ENCODE assay signal across 23 mouse cellular contexts in genomic region chr19:58441785-58442184, GRCm38 (mm10). TPM values are rescaled to one million over a fixed set of nuclear protein-coding genes. Genes with fewer than 3 reads are reported as not detected.
DNase-seq lines count a peak whose midpoint lies in the region; ATAC-seq and TF ChIP-seq lines count a peak whose summit lies in the region.
"Had no signal": no experiment of that assay in that cellular context is flagged by ENCODE, and none has a peak within 500 bp of the region (broad histone marks: within the 10 kb centered on the region; RNA-seq: fewer than 3 reads in every experiment).

No protein-coding gene starts in this region.

- H3K4me1 ChIP-seq in hindbrain, embryonic 12.5 days = peaks cover 43% of the 10 kb centered on the region
- peaks cover 54% of the 10 kb centered on the region for H3K4me1 ChIP-seq in hindbrain, embryonic 10.5 days (replicated peaks)
- H3K4me1 ChIP-seq in neural tube, embryonic 11.5 days (ENCODE audit: control insufficient read depth, insufficient read depth, low read length) = peaks cover 33% of the 10 kb centered on the region
- peaks cover 48% of the 10 kb centered on the region for H3K4me1 ChIP-seq in neural tube, embryonic 15.5 days
- H3K4me1 ChIP-seq in liver, embryonic 13.5 days (replicated peaks) = peaks cover 9% of the 10 kb centered on the region
- H3K4me1 ChIP-seq in liver, postnatal 0 days (ENCODE audit: insufficient read depth) = peaks cover 12% of the 10 kb centered on the region
- H3K4me1 ChIP-seq in thymus, adult 2 months (replicated peaks; ENCODE audit: control insufficient read depth, insufficient read depth, low read length) = peaks cover 7% of the 10 kb centered on the region

- 0 out of 2 replicates have a peak, but pooled peaks cover under 1% of the 10 kb centered on the region for H3K36me3 ChIP-seq in hindbrain, embryonic 12.5 days
- peaks cover 4% of the 10 kb centered on the region; the same call in 1 of the 2 replicates for H3K36me3 ChIP-seq in hindbrain, embryonic 10.5 days
- no peaks in the 10 kb centered on the region; the same call in 1 of the 2 replicates for H3K36me3 ChIP-seq in neural tube, embryonic 11.5 days (ENCODE audit: control insufficient read depth, insufficient read depth, low read length)
- H3K36me3 ChIP-seq in neural tube, embryonic 15.5 days = no peaks in the 10 kb centered on the region
- no peaks in the 10 kb centered on the region for H3K36me3 ChIP-seq in liver, embryonic 13.5 days
- H3K36me3 ChIP-seq in liver, postnatal 0 days (replicated peaks; ENCODE audit: insufficient read depth, low read length) = no peaks in the 10 kb centered on the region
- H3K36me3 ChIP-seq in thymus, adult 2 months (ENCODE audit: control insufficient read depth, insufficient read depth, low read length) = no peaks in the 10 kb centered on the region
- H3K36me3 ChIP-seq: embryonic facial prominence, embryonic 12.5 days; forebrain, embryonic 12.5 days; heart, embryonic 10.5 days had no signal

- TF ChIP-seq EP300 in liver, postnatal 0 days (IDR thresholded peaks at IDR 0.05; ENCODE audit: low read depth) = no peak

- H3K9me3 ChIP-seq in hindbrain, embryonic 12.5 days (replicated peaks) = no peaks in the 10 kb centered on the region
- no peaks in the 10 kb centered on the region for H3K9me3 ChIP-seq in hindbrain, embryonic 10.5 days
- no peaks in the 10 kb centered on the region for H3K9me3 ChIP-seq in neural tube, embryonic 11.5 days (ENCODE audit: control insufficient read depth, low read length)
- H3K9me3 ChIP-seq in neural tube, embryonic 15.5 days (replicated peaks) = no peaks in the 10 kb centered on the region
- H3K9me3 ChIP-seq in liver, embryonic 13.5 days (replicated peaks) = no peaks in the 10 kb centered on the region
- H3K9me3 ChIP-seq in liver, postnatal 0 days (ENCODE audit: low read length) = no peaks in the 10 kb centered on the region
- H3K9me3 ChIP-seq: embryonic facial prominence, embryonic 12.5 days; forebrain, embryonic 12.5 days; heart, embryonic 10.5 days had no signal

- no peak overlapping the region for H3K4me3 ChIP-seq in hindbrain, embryonic 12.5 days
- no peak overlapping the region for H3K4me3 ChIP-seq in hindbrain, embryonic 10.5 days
- no peak overlapping the region for H3K4me3 ChIP-seq in neural tube, embryonic 11.5 days (ENCODE audit: low read depth, low read length)
- no peak overlapping the region for H3K4me3 ChIP-seq in neural tube, embryonic 15.5 days (replicated peaks)
- H3K4me3 ChIP-seq in liver, embryonic 13.5 days (replicated peaks) = no peak overlapping the region
- no peak overlapping the region for H3K4me3 ChIP-seq in liver, postnatal 0 days (ENCODE audit: low read depth, low read length)
- H3K4me3 ChIP-seq in thymus, adult 2 months (ENCODE audit: control insufficient read depth, insufficient read depth, low read length) = no peak overlapping the region
- H3K4me3 ChIP-seq: embryonic facial prominence, embryonic 12.5 days; forebrain, embryonic 12.5 days; heart, embryonic 10.5 days had no signal

- ATAC-seq in hindbrain, embryonic 12.5 days (ENCODE audit: low FRiP score) = no peak
- ATAC-seq in neural tube, embryonic 11.5 days (ENCODE audit: insufficient read depth, low FRiP score, low TSS enrichment) = no peak
- ATAC-seq in neural tube, embryonic 15.5 days (ENCODE audit: low FRiP score) = no peak
- ATAC-seq in liver, embryonic 13.5 days (ENCODE audit: low read depth) = no peak
- ATAC-seq in liver, postnatal 0 days = peak; percentile 73
- ATAC-seq: CD4-positive, CD25-positive, alpha-beta regulatory T cell, adult 4 months; forebrain, embryonic 16.5 days; hindbrain, embryonic 16.5 days; Patski had no signal

- H3K4me2 ChIP-seq in hindbrain, embryonic 12.5 days (replicated peaks) = no peak overlapping the region
- no peak overlapping the region for H3K4me2 ChIP-seq in neural tube, embryonic 11.5 days (ENCODE audit: low read depth)
- H3K4me2 ChIP-seq in neural tube, embryonic 15.5 days = no peak overlapping the region
- no peak overlapping the region for H3K4me2 ChIP-seq in liver, embryonic 13.5 days
- peak overlapping the region; percentile 49 for H3K4me2 ChIP-seq in liver, postnatal 0 days (ENCODE audit: low read depth, low read length)
- H3K4me2 ChIP-seq: embryonic facial prominence, embryonic 12.5 days; forebrain, embryonic 12.5 days had no signal

- no peak for TF ChIP-seq CTCF in liver, postnatal 0 days (IDR thresholded peaks at IDR 0.05; ENCODE audit: low read depth)
- no peak for TF ChIP-seq CTCF in thymus, adult 2 months (IDR thresholded peaks at IDR 0.05; ENCODE audit: borderline replicate concordance, control insufficient read depth, extremely low read depth, insufficient read depth, low read length, poor library complexity)

- no peaks in the 10 kb centered on the region for H3K27me3 ChIP-seq in hindbrain, embryonic 12.5 days
- no peaks in the 10 kb centered on the region for H3K27me3 ChIP-seq in hindbrain, embryonic 10.5 days (ENCODE audit: insufficient read depth, poor library complexity, severe bottlenecking)
- no peaks in the 10 kb centered on the region for H3K27me3 ChIP-seq in neural tube, embryonic 11.5 days (ENCODE audit: control insufficient read depth, insufficient read depth, low read length)
- H3K27me3 ChIP-seq in neural tube, embryonic 15.5 days (replicated peaks) = no peaks in the 10 kb centered on the region
- H3K27me3 ChIP-seq in liver, embryonic 13.5 days = no peaks in the 10 kb centered on the region
- no peaks in the 10 kb centered on the region for H3K27me3 ChIP-seq in liver, postnatal 0 days (ENCODE audit: insufficient read depth, low read length)
- no peaks in the 10 kb centered on the region for H3K27me3 ChIP-seq in thymus, adult 2 months (ENCODE audit: control insufficient read depth, insufficient read depth, low read length)
- H3K27me3 ChIP-seq: Patski had no signal

- no peak overlapping the region for H3K9ac ChIP-seq in hindbrain, embryonic 12.5 days
- no peak overlapping the region for H3K9ac ChIP-seq in neural tube, embryonic 11.5 days (ENCODE audit: low read length)
- H3K9ac ChIP-seq in neural tube, embryonic 15.5 days (replicated peaks) = no peak overlapping the region
- no peak overlapping the region for H3K9ac ChIP-seq in liver, embryonic 13.5 days
- no peak overlapping the region for H3K9ac ChIP-seq in liver, postnatal 0 days (replicated peaks)
- H3K9ac ChIP-seq: embryonic facial prominence, embryonic 12.5 days; forebrain, embryonic 12.5 days had no signal

- peak overlapping the region; percentile 79; the same call in 1 of the 2 replicates for H3K27ac ChIP-seq in hindbrain, embryonic 12.5 days
- no peak overlapping the region for H3K27ac ChIP-seq in hindbrain, embryonic 10.5 days
- H3K27ac ChIP-seq in neural tube, embryonic 11.5 days (ENCODE audit: low read depth, low read length) = 0 out of 2 replicates have a peak overlapping the region, but pooled peaks have one; percentile 6
- no peak overlapping the region for H3K27ac ChIP-seq in neural tube, embryonic 15.5 days (replicated peaks)
- peak overlapping the region; percentile 70 for H3K27ac ChIP-seq in liver, embryonic 13.5 days
- peak overlapping the region; percentile 82 for H3K27ac ChIP-seq in liver, postnatal 0 days (ENCODE audit: low read depth)
- H3K27ac ChIP-seq in thymus, adult 2 months (ENCODE audit: control insufficient read depth, insufficient read depth, low read length) = no peak overlapping the region
- H3K27ac ChIP-seq: embryonic facial prominence, embryonic 12.5 days; forebrain, embryonic 12.5 days; heart, embryonic 10.5 days had no signal

- no peak for DNase-seq in hindbrain, embryonic 10.5 days (ENCODE audit: low spot score)
- no peak for DNase-seq in neural tube, embryonic 11.5 days (ENCODE audit: low spot score)
- DNase-seq in liver, embryonic 13.5 days = no peak
- DNase-seq in liver, postnatal 0 days = peak; percentile 50
- no peak for DNase-seq in layer of hippocampus, postnatal 14 days (ENCODE audit: low spot score in 2 of 2)
- no peak for DNase-seq in thymus, adult 2 months
- DNase-seq: adrenal gland, postnatal 10 days; cerebellum, adult 11 months; cerebellum, adult 8-10 months; cerebellum, postnatal 14 days; gastrocnemius, postnatal 10 days; heart, adult 18-20 months; heart, postnatal 10 days; heart, postnatal 4 days had no signal

- 59% methylated on average over 7 of the region's 7 CpGs for WGBS in hindbrain, embryonic 12.5 days
- 63% methylated on average over 7 of the region's 7 CpGs for WGBS in hindbrain, embryonic 10.5 days
- WGBS in neural tube, embryonic 11.5 days = 59% methylated on average over 7 of the region's 7 CpGs
- 51% methylated on average over 7 of the region's 7 CpGs for WGBS in neural tube, embryonic 15.5 days
- WGBS in liver, embryonic 13.5 days (ENCODE audit: insufficient replicate concordance) = 44% methylated on average over 7 of the region's 7 CpGs
- WGBS in liver, postnatal 0 days (ENCODE audit: insufficient replicate concordance) = 42% methylated on average over 7 of the region's 7 CpGs
- 86% methylated on average over 7 of the region's 7 CpGs for WGBS in thymus, adult 2 months

- no peak for TF ChIP-seq POLR2A in thymus, adult 2 months (IDR thresholded peaks at IDR 0.05; ENCODE audit: control insufficient read depth, extremely low read depth, insufficient read depth, low read length, poor library complexity)

RNA-seq across cellular contexts. Expression of gene Gfra1, which starts 13.9 kb away (rescaled TPM):
- polyA plus RNA-seq in hindbrain, embryonic 12.5 days (2016; fragmentation: Nextera tagmentation; extraction: Ambion mirVana) = 59.8 and 65.1 TPM in 2 replicates
- 26.7 and 35.8 TPM in 2 replicates for polyA plus RNA-seq in hindbrain, embryonic 10.5 days (2016; fragmentation: Nextera tagmentation; extraction: Ambion mirVana)
- polyA plus RNA-seq in neural tube, embryonic 11.5 days (2014; fragmentation: Nextera tagmentation; extraction: Ambion mirVana) = 39.5 and 40.4 TPM in 2 replicates
- 65.1 and 70.0 TPM in 2 replicates for polyA plus RNA-seq in neural tube, embryonic 15.5 days (2015; fragmentation: Nextera tagmentation; extraction: Ambion mirVana)
- polyA plus RNA-seq in liver, embryonic 13.5 days (2015; fragmentation: Nextera tagmentation; extraction: Ambion mirVana) = 5.8 and 7.3 TPM in 2 replicates
- 8.4 and 8.8 TPM in 2 replicates for polyA plus RNA-seq in liver, postnatal 0 days (2015; fragmentation: Nextera tagmentation; extraction: Ambion mirVana)
- total RNA-seq in layer of hippocampus, postnatal 14 days (2021) = 10 to 100 TPM; 45.8 to 51.6 TPM
- 6.1 and 7.0 TPM in 2 replicates for polyA plus RNA-seq in thymus, adult 2 months (2012; rRNA removed)

Comparison
In these comparisons a context has a peak if more than half of its experiments do, and no peak if none do; other contexts are left out.
1. H3K27ac ChIP-seq: peak in hindbrain, embryonic 12.5 days (single experiment), neural tube, embryonic 11.5 days (single experiment), liver, embryonic 13.5 days (single experiment) and liver, postnatal 0 days (single experiment); none in hindbrain, embryonic 10.5 days (single experiment), neural tube, embryonic 15.5 days (single experiment) and thymus, adult 2 months (single experiment).